Mouse (Mus musculus): ENCODE measurements around the gene Polr3c. TPM values are rescaled to one million over a fixed set of nuclear protein-coding genes. Genes with fewer than 3 reads are reported as not detected.

Gene Polr3c
- polyA plus RNA-seq, 1 experiment from 2014 or later: 27.1 TPM

DNA sequence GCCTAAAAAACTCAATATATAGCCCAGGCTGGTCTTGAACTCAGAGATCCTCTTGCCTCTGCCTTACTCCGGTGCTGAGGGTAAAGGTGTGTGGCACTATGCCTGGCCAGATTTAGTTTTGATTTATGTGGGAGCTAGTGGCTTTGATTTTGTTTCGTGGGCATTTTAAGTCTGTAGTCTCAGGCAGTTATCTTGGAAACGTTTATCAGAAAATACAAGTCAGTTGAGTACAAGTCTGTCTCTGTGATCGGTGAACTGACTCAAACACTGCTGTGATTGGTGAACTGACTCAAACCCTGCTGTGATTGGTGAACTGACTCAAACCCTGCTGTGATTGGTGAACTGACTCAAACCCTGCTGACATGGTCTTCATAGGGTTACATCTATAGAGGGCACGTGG lies 3.4 kb upstream of the Polr3c start:
- Histone ChIP-seq H3K36me3 (ENCODE audit: control insufficient read depth, insufficient read depth, low read length) (no peaks in the 10 kb centered on the region), H3K9ac (ENCODE audit: low read length) (no peak overlapping the region), H3K9me3 (ENCODE audit: control insufficient read depth, low read length) (no peaks in the 10 kb centered on the region), H3K4me1 (ENCODE audit: control insufficient read depth in 2 of 2, insufficient read depth in 2 of 2, low read length in 2 of 2) (peaks cover 5 to 45% of the 10 kb centered on the region in 2 experiments), H3K27me3 (ENCODE audit: control insufficient read depth, insufficient read depth, low read length) (no peaks in the 10 kb centered on the region), H3K27ac (replicated peaks in 1 of 2; ENCODE audit: control insufficient read depth in 1 of 2, insufficient read depth in 1 of 2, low read depth in 2 of 2, low read length in 2 of 2) (no peak overlapping the region), H3K4me3 (ENCODE audit: control insufficient read depth in 1 of 2, insufficient read depth in 1 of 2, low read depth in 1 of 2, low read length in 2 of 2) (no peak overlapping the region), H3K4me2 (ENCODE audit: low read length) (0 out of 2 replicates have a peak overlapping the region, but pooled peaks have one; percentile 11)
- no peak for ATAC-seq (ENCODE audit: insufficient number of reproducible peaks, insufficient read depth, low FRiP score, low read depth)
- 48% methylated on average over 5 of the region's 5 CpGs for WGBS

- 43% methylated on average over 3 of the region's 3 CpGs for WGBS
- H3K4me3 ChIP-seq (ENCODE audit: control insufficient read depth in 1 of 2, insufficient read depth in 1 of 2, low read depth in 1 of 2, low read length in 2 of 2): peak overlapping the region in 1 of 2 experiments; percentile 96; a peak in 1 of 4 replicates
- no peaks in the 10 kb centered on the region for H3K36me3 ChIP-seq (ENCODE audit: control insufficient read depth, insufficient read depth, low read length)
- H3K9me3 ChIP-seq (ENCODE audit: control insufficient read depth, low read length): no peaks in the 10 kb centered on the region
- H3K27ac ChIP-seq (replicated peaks in 1 of 2; ENCODE audit: control insufficient read depth in 1 of 2, insufficient read depth in 1 of 2, low read depth in 2 of 2, low read length in 2 of 2): no peak overlapping the region
- ATAC-seq (ENCODE audit: insufficient number of reproducible peaks, insufficient read depth, low FRiP score, low read depth): no peak
- peak overlapping the region; percentile 79 for H3K4me2 ChIP-seq (ENCODE audit: low read length)
- peak overlapping the region; percentile 93; the same call in 1 of the 2 replicates for H3K9ac ChIP-seq (ENCODE audit: low read length)
- H3K4me1 ChIP-seq (ENCODE audit: control insufficient read depth in 2 of 2, insufficient read depth in 2 of 2, low read length in 2 of 2): peaks cover 5 to 43% of the 10 kb centered on the region in 2 experiments
- no peaks in the 10 kb centered on the region for H3K27me3 ChIP-seq (ENCODE audit: control insufficient read depth, insufficient read depth, low read length)
Observed at GRCm38 (mm10) chr3:96729403-96729784, 2.0 kb upstream of the Polr3c start.

DNA sequence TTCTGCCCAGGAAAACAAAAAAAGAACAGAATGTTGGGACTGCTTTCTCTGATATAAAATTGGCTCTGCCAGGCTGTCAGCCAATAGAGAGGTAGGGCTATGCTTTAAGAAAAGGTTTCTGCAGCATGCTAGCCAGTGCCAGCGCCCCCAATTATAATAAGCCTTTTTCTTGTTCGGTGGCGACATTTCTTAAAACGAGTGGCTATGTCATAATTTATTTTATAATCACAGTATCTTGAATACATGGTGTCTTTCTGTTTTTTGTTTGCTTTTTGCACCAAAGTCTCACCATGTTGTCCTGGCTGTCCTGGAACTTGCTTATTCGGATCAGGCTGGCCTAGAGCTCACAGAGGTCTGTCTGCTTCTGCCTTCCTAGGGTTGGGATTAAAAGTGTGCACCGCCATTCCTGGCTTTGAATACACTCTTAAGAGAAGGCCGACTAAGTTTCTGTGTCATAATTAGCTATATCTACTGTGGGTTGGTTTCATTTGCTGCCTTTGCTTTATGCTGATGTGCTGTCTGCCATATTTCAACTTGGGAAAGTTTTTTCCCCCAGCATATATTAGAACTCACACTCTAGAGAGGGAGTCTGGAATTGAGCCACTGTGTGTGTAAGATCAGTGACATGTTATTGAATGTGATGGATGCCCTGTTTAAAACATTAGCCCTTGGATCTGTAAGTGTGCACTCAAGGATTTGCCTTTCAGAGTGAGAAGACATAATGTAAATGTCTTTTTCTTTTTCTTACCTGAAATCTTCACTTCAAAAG lies 1.4 kb upstream of the Polr3c start:
- WGBS: 49% methylated on average over 7 of the region's 7 CpGs
- H3K4me3 ChIP-seq (ENCODE audit: control insufficient read depth in 1 of 2, insufficient read depth in 1 of 2, low read depth in 1 of 2, low read length in 2 of 2): peak overlapping the region; percentile 89 to 96; a peak in 3 of 4 replicates

GRCm38 (mm10) chr3:96727828-96728633 lies 603 bp upstream of the Polr3c start:
- under 1% methylated on average over 41 of the region's 42 CpGs for WGBS
- peak; percentile 16; the same call in 1 of the 2 replicates for ATAC-seq (ENCODE audit: insufficient number of reproducible peaks, insufficient read depth, low FRiP score, low read depth)

More for the DNA sequence above, 1.4 kb upstream of the Polr3c start:
- H3K36me3 ChIP-seq (ENCODE audit: control insufficient read depth, insufficient read depth, low read length): peaks cover 4% of the 10 kb centered on the region
- H3K9me3 ChIP-seq (ENCODE audit: control insufficient read depth, low read length): no peaks in the 10 kb centered on the region
- peak overlapping the region; percentile 74 to 88; a peak in 3 of 4 replicates for H3K27ac ChIP-seq (replicated peaks in 1 of 2; ENCODE audit: control insufficient read depth in 1 of 2, insufficient read depth in 1 of 2, low read depth in 2 of 2, low read length in 2 of 2)
- ATAC-seq (ENCODE audit: insufficient number of reproducible peaks, insufficient read depth, low FRiP score, low read depth): no peak
- H3K9ac ChIP-seq (ENCODE audit: low read length): peak overlapping the region; percentile 93
- H3K4me2 ChIP-seq (ENCODE audit: low read length): peak overlapping the region; percentile 79
- no peaks in the 10 kb centered on the region for H3K27me3 ChIP-seq (ENCODE audit: control insufficient read depth, insufficient read depth, low read length)
- peaks cover 5 to 40% of the 10 kb centered on the region in 2 experiments for H3K4me1 ChIP-seq (ENCODE audit: control insufficient read depth in 2 of 2, insufficient read depth in 2 of 2, low read length in 2 of 2)

GRCm38 (mm10) chr3:96719173-96719572 lies 8.3 kb downstream of the Polr3c start:
- H3K4me3 ChIP-seq (ENCODE audit: control insufficient read depth in 1 of 2, insufficient read depth in 1 of 2, low read depth in 1 of 2, low read length in 2 of 2): no peak overlapping the region
- ATAC-seq (ENCODE audit: insufficient number of reproducible peaks, insufficient read depth, low FRiP score, low read depth): no peak
- H3K4me1 ChIP-seq (ENCODE audit: control insufficient read depth in 2 of 2, insufficient read depth in 2 of 2, low read length in 2 of 2): peaks cover 0 to 9% of the 10 kb centered on the region in 2 experiments; a peak in 1 of 4 replicates
- WGBS: 38% methylated on average over 14 of the region's 14 CpGs
- no peaks in the 10 kb centered on the region for H3K9me3 ChIP-seq (ENCODE audit: control insufficient read depth, low read length)
- H3K9ac ChIP-seq (ENCODE audit: low read length): no peak overlapping the region
- H3K36me3 ChIP-seq (ENCODE audit: control insufficient read depth, insufficient read depth, low read length): peaks cover 70% of the 10 kb centered on the region
- H3K27me3 ChIP-seq (ENCODE audit: control insufficient read depth, insufficient read depth, low read length): no peaks in the 10 kb centered on the region
- no peak overlapping the region for H3K4me2 ChIP-seq (ENCODE audit: low read length)
- no peak overlapping the region for H3K27ac ChIP-seq (replicated peaks in 1 of 2; ENCODE audit: control insufficient read depth in 1 of 2, insufficient read depth in 1 of 2, low read depth in 2 of 2, low read length in 2 of 2)

More at GRCm38 (mm10) chr3:96727828-96728633, 603 bp upstream of the Polr3c start:
- H3K9ac ChIP-seq (ENCODE audit: low read length): peak overlapping the region; percentile 93
- H3K27me3 ChIP-seq (ENCODE audit: control insufficient read depth, insufficient read depth, low read length): no peaks in the 10 kb centered on the region
- H3K36me3 ChIP-seq (ENCODE audit: control insufficient read depth, insufficient read depth, low read length): peaks cover 12% of the 10 kb centered on the region
- H3K4me2 ChIP-seq (ENCODE audit: low read length): peak overlapping the region; percentile 79
- H3K27ac ChIP-seq (replicated peaks in 1 of 2; ENCODE audit: control insufficient read depth in 1 of 2, insufficient read depth in 1 of 2, low read depth in 2 of 2, low read length in 2 of 2): peak overlapping the region; percentile 74 to 88
- peak overlapping the region; percentile 89 to 96 for H3K4me3 ChIP-seq (ENCODE audit: control insufficient read depth in 1 of 2, insufficient read depth in 1 of 2, low read depth in 1 of 2, low read length in 2 of 2)
- peaks cover 5 to 40% of the 10 kb centered on the region in 2 experiments for H3K4me1 ChIP-seq (ENCODE audit: control insufficient read depth in 2 of 2, insufficient read depth in 2 of 2, low read length in 2 of 2)
- no peaks in the 10 kb centered on the region for H3K9me3 ChIP-seq (ENCODE audit: control insufficient read depth, low read length)

DNA sequence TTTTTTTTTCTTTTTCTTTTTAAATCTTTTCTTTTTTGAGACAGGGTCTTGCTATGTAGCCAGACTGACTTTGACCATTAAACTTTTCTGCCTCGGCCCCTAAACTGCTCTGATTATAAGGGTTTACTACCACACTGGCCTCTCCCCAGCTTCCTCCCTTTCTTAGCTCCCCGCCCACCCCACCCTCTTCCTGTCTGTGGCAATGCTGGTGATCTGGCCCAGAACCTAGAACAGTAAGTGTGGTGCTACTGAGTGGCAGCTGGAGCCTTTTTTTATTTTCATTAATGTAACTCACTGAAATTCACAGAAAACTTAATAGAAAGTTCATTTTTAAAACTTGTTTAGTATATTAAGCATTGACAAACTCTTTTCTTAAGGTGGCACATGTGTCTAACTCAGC lies 11.6 kb downstream of the Polr3c start:
- ATAC-seq (ENCODE audit: insufficient number of reproducible peaks, insufficient read depth, low FRiP score, low read depth): 0 out of 2 replicates have a peak, but pooled peaks have one; percentile 36
- Histone ChIP-seq H3K4me1 (ENCODE audit: control insufficient read depth in 2 of 2, insufficient read depth in 2 of 2, low read length in 2 of 2) (no peaks in the 10 kb centered on the region), H3K9ac (ENCODE audit: low read length) (no peak overlapping the region), H3K27ac (replicated peaks in 1 of 2; ENCODE audit: control insufficient read depth in 1 of 2, insufficient read depth in 1 of 2, low read depth in 2 of 2, low read length in 2 of 2) (peak overlapping the region in 1 of 2 experiments; percentile 14; a peak in 1 of 4 replicates), H3K36me3 (ENCODE audit: control insufficient read depth, insufficient read depth, low read length) (peaks cover 71% of the 10 kb centered on the region), H3K9me3 (ENCODE audit: control insufficient read depth, low read length) (no peaks in the 10 kb centered on the region), H3K27me3 (ENCODE audit: control insufficient read depth, insufficient read depth, low read length) (no peaks in the 10 kb centered on the region), H3K4me3 (ENCODE audit: control insufficient read depth in 1 of 2, insufficient read depth in 1 of 2, low read depth in 1 of 2, low read length in 2 of 2) (no peak overlapping the region), H3K4me2 (ENCODE audit: low read length) (no peak overlapping the region)
- WGBS: 47% methylated on average over 2 of the region's 2 CpGs

DNA sequence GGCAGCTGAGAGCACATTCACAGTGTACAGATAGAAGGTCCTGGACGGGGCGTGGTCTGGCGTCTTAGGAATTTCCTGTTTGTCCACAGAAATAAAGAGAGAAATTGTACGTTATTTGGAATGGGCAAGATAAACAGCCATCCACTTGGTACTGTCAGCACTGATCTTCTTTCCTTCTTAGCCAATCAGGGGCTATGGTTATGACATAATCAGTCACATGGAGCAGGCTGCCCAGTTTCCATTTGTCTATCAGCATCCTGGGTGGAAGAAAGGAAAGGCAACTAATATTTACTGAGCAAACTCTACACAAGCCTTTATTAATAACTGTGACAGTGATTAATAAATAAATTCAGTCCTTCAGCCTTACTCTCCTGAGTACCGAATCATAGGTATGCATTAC lies 13.1 kb downstream of the Polr3c start:
- H3K36me3 ChIP-seq (ENCODE audit: control insufficient read depth, insufficient read depth, low read length): peaks cover 68% of the 10 kb centered on the region
- no peaks in the 10 kb centered on the region for H3K9me3 ChIP-seq (ENCODE audit: control insufficient read depth, low read length)

More for the DNA sequence above, 13.1 kb downstream of the Polr3c start:
- Histone ChIP-seq H3K27ac (replicated peaks in 1 of 2; ENCODE audit: control insufficient read depth in 1 of 2, insufficient read depth in 1 of 2, low read depth in 2 of 2, low read length in 2 of 2) (no peak overlapping the region), H3K4me2 (ENCODE audit: low read length) (no peak overlapping the region), H3K4me1 (ENCODE audit: control insufficient read depth in 2 of 2, insufficient read depth in 2 of 2, low read length in 2 of 2) (no peaks in the 10 kb centered on the region), H3K27me3 (ENCODE audit: control insufficient read depth, insufficient read depth, low read length) (no peaks in the 10 kb centered on the region), H3K4me3 (ENCODE audit: control insufficient read depth in 1 of 2, insufficient read depth in 1 of 2, low read depth in 1 of 2, low read length in 2 of 2) (no peak overlapping the region), H3K9ac (ENCODE audit: low read length) (no peak overlapping the region)
- ATAC-seq (ENCODE audit: insufficient number of reproducible peaks, insufficient read depth, low FRiP score, low read depth): no peak
- WGBS: 84% methylated on average over 5 of the region's 5 CpGs

All from heart, embryonic 14.5 days (tissue).